Mouse (Mus musculus) megakaryocyte, embryonic 14.5 days (primary cell): ENCODE data around the gene Aplf.

Experiments used
- FLI1 ChIP-seq: IDR thresholded peaks from 2 replicates; pipeline ENCODE4 v1.6.1; 2012; ENCODE audit warnings: low read length, inconsistent platforms, mixed read lengths
- GATA1 ChIP-seq: IDR thresholded peaks from 3 replicates; pipeline ENCODE4 v1.6.1; 2012; ENCODE audit warnings: mixed read lengths, low read length, inconsistent platforms, borderline replicate concordance

GRCm38 (mm10) chr6:87581581-87581980, 90.4 kb downstream of the Aplf start:
- TF ChIP-seq FLI1 (no peak), GATA1 (no peak)
